Mouse (Mus musculus): ENCODE measurements at regions not wholly inside any gene's neighbourhood (a gene's known extent, or its start where the extent isn't known, plus 50 kb on each side); places are given as distances from the start of the nearest gene placed in this dataset.

DNA sequence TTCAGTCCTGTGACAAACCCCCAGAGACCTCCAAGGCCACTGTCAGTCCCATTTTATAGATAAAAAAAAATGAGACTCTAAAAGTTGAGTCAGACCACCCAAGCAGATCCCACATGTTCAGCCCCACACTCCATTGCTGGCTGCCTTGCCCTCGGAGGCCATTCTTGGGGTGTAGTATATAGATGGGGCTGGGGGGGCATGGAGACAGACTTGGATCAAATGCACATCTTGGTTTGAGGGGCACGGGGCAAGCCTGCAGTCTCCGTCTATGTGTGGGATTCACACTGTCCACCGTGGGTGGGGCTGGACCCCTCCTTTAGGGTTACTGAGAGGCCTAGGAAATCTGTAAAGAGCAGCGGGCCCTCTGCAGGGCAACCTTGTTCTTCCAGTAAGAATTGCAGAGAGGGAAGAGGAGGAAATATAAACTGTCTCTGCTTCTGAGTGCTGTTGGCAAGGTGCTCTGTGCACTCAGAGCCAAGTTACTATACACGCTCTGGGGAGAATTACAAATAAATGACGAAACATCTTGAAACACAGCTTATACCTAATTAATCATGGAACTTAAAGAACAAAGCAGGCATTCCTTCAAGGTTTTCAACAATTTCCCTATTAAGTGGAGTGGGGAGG is 184.4 kb upstream of the Habp2 start:
- no peak for DNase-seq (ENCODE audit: low spot score)

DNA sequence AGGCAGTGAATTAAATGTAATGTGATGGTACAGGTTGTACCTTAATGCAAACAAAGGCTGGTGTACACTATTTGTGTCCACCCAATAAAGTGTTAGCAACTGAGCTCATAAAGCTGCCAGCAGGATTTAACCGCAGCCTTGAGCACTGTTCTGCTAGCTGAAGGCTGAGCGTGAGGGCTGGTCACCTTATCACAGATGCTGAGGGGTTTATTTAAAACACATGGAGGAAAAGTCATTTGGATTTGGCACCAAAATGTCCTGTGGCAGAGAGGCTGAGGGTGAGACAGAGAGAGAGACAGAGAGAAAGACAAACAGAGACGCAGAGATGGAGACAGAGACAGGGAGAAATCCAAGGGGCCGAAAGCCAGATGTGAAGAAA is 181.9 kb upstream of the Habp2 start:
- DNase-seq (ENCODE audit: low spot score) = no peak

GRCm38 (mm10) chr19:56105452-56106091 is 181.4 kb upstream of the Habp2 start:
- no peak for DNase-seq (ENCODE audit: low spot score)

- no peak for DNase-seq (ENCODE audit: low spot score)
Observed at GRCm38 (mm10) chr19:56108796-56109195, 178.1 kb upstream of the Habp2 start.

DNA sequence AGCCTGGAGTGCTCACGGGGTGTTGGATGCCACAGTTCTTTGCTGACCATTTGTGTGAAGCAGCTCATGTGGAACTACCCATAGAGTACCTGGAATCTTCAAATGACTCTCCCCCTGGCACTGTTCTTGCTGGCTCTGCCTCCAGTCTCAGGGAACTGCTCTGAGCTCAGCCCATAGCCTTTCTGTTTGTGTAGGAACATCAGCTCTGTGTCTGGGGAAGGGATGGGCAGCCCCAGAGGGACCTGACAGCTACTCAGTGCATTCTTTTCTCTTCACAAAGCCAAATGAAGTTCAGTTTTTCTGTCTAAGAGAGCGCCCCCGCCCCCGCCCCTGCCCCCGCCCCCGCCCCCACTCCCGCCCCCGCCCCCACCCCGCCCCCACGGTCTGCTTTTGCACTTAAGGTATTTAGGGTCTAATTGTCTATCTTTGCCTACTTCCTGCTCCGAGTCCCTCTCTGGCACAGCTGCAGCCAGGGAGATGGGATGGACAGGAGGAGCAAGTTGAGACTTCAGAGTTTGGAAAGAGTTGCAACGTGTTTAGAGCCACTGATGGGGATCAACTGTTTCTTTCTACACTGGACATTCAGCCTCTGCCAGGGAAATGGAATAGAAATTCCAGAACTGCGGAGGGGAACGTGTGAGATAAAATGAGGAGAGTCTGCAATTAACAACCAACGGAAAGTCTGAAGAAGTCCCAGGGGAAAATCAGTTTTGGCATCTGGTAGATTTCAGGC is 171.2 kb upstream of the Habp2 start:
- DNase-seq (ENCODE audit: low spot score) = no peak

- no peak for DNase-seq (ENCODE audit: low spot score)
Observed at GRCm38 (mm10) chr19:56116285-56116680, 170.7 kb upstream of the Habp2 start.

- no peak for DNase-seq (ENCODE audit: low spot score)
Observed at GRCm38 (mm10) chr19:56120723-56121122, 166.2 kb upstream of the Habp2 start.

GRCm38 (mm10) chr19:56122186-56122585 is 164.8 kb upstream of the Habp2 start:
- DNase-seq (ENCODE audit: low spot score) = no peak

- DNase-seq (ENCODE audit: low spot score) = no peak
Observed at GRCm38 (mm10) chr19:56131556-56131955, 155.4 kb upstream of the Habp2 start.

DNA sequence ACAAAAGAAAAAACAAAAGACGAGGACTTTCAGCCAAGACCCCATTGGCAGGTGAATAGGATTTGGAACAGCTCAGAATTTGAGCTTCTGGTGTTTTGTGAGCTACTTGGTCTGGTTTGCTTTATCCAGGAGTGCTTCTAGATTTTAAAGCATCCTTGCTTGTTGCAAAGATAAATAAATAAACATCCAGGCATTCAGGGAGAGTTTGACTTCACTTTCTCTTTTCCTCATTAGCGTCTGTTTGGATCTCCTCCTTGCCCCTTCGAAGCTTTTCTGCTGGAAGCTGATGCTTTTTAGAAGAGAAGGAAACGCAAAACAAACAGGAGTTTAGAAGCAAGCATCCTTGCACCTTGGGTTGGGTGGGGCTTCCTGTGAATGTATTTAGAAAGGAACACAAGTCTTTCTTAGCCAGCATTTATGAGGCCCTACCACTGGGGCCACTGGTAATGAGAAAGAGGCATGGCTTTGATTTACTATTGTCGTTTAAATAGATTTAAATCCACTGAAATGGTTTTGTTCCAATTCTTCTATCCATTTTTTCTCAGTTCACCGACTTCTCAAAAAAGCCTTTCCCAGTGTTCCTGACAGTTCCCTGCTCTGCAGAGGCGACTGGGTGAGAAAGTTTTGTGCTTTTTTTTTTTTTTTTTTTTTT is 153.9 kb upstream of the Habp2 start:
- DNase-seq (ENCODE audit: low spot score) = no peak

- no peak for DNase-seq (ENCODE audit: low spot score)
Observed at GRCm38 (mm10) chr19:56133565-56133964, 153.4 kb upstream of the Habp2 start.

DNA sequence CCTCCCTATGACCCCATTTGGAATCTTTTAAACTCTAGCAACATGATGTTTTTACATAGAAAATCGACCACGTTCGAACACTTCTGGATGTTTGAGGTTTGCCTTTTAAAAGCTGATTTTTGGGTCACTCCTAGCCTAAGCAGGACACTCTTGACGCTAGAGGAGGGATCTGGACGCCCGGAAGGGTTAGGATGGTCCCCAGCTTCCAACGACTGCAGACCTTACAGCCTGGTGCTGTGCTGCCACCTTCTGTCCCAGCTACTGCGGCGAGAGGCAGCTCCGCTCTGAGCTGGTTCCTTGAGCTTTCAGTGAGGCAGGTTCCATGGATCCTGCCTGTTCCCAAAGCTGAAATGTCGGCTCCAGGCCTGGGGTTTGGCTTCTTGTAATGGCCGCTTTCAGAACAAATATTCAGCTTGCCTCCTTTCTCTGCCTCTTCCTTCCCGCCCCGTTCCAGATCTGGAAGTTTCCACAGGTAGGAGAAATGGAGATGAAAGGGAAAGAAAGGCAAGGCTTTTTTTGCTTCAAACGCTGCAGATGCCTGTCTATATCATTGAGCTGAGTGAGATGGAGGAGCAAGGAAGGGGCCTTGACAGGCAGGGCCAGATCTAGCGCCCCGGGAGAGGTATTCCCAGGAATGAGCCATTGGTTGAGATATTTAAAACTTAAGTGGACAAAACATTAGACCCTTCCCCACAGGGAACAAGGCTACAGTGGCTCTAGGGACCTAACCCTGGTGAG is 152.7 kb upstream of the Habp2 start:
- no peak for DNase-seq (ENCODE audit: low spot score)

DNA sequence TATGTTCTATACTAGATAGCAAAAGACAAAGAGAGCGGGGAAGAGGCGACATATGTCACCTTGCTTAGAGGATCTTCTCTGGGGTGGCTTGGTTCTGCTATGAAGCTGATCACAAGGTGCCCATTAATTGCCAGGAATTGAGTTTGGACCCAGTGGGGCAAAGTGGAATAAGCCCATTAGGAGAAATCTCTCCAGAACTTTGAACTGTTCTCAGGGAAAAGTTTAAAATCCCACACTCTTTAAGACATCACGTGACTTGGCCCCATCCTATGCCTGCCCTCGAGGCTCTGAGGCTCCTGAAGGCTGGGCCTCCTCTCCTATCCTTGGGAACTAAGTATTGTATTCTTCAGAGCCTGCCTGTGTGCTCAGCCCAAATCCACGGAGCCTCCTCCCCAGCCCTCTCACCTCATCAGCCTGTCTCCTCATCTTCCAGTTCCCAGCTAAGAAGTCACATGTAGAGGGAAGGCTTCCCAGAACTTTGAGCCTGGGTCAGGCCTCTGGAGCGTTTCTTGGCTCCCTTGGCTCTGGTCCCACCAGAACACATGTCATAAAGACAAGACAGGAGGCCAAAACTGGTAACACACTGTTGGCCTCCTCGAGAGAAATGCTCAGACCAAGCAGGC is 151.5 kb upstream of the Habp2 start:
- DNase-seq (ENCODE audit: low spot score) = no peak

DNA sequence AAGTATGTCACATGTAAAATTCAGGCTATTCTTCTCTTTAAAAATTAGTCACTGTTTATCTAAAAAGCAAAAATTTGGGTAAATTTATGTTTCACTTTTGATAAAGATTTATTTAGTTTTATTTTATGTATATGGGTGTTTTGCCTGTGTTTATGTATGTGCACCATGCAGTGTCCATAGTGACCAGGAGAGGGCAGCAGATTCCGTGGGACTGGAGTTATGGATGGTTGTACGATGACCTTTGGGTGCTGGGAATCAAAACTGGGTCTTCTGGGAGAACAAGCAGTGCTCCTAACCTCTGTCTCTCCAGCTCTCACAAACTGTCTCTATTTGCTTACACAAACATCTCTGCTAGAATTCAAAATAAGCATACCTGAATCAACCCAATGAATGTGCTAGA is 146.4 kb upstream of the Habp2 start:
- DNase-seq (ENCODE audit: low spot score) = no peak

DNA sequence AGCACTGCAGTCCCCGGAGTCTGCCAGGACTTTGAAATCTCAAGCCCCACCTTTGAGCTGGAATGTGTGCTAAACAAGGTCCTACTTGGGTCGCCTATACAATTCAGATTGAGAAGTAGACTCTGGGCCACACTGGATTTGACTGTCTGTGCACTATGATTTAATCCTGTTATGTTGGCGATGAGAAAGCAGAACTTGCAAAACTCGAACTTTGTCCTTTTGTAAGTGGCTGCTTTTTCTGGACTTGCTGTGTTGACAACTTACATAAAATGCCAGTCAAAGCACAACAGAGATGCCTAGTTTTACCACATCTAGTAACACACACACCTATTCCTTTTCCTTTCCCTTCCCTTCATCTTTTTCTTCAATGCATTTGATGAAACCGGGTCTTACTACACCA is 142.7 kb upstream of the Habp2 start:
- no peak for DNase-seq (ENCODE audit: low spot score)

DNA sequence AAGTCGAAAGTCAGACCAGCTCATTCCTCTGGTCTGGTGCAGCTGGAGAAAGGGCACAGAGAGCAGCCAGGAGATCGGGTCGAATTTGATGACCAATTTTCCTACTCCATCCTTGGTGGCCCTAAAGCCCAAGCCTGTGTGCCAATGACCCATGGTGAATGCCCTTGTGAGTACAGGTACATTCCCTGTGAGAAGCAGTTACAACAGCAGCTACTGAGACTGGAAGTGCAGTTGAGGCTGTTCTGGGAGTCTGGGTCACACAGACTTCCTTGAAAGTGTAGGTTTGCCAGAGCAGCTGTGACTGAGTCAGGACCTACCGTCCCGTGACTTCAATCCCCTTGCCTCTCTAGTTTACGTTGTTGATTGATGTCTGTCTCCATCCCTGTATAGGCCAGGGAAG is 129.8 kb upstream of the Habp2 start:
- no peak for DNase-seq (ENCODE audit: low spot score)

DNA sequence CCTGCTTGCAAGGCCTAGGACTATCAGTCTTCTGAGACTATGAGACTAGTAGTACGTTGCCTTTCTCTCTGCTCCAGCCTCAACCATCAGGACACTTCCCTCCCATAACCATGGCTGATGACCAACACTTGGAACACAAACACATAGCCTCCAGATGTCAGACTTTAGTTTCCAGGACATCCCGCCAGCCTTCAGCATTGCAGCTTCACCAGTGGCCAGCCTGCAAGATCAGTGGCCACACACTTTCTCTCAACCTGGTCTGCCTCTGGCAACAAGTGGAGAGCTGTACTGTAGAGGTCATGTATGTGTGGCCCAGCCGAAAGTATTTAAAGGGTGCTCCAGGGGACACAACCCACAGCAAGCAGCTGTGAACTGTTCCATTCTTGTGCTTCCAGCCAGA is 124.8 kb upstream of the Habp2 start:
- DNase-seq (ENCODE audit: low spot score) = no peak

DNA sequence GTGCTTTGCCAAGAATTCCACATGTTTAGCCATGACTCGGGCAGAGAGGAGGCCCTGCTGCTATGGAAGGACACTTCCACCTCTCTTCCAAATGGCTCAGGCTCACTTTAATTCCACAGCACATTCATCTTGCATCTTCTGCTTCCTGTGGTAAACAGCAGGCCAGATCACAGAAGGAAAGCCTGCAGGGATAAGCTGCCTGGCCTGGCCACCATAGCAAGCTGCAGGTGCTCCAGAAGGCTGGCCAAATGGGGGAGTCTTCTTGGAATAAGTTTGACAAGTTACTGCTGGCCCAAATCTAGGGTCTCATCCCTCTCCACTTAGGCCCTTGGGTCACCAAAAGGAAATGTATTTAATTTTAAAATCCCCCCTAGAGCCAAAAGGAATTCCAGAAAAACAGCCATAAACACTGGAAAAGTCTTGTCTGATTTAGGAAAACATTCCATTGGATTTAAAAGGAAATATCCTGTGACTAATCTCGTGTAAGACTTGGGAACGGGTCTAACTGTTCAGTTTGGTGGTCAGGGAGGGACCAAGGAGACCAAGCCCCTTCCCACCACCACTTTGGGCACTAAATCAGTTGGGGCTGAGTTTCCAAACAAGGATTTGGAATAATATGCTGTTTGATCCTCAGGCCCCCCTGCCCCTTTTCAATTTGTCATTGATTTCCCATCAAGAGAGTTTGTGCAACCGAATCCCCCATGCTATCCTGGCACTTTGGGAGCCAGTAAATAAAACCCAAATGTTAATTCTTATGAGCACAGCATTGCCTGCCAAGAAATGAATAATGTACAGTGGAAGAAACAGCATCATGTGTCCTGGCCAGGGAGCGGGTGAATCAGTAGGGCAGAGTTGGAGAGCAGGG is 117.6 kb upstream of the Habp2 start:
- no peak for DNase-seq (ENCODE audit: low spot score)

- no peak for DNase-seq (ENCODE audit: low spot score)
Observed at GRCm38 (mm10) chr19:56169998-56170274, 117.0 kb upstream of the Habp2 start.

GRCm38 (mm10) chr19:56172454-56172853 is 114.5 kb upstream of the Habp2 start:
- no peak for DNase-seq (ENCODE audit: low spot score)

GRCm38 (mm10) chr19:56176059-56176458 is 110.9 kb upstream of the Habp2 start:
- no peak for DNase-seq (ENCODE audit: low spot score)
